Mouse (Mus musculus) cortical plate, adult 2 months (tissue): ENCODE measurements at regions not wholly inside any gene's neighbourhood (a gene's known extent, or its start where the extent isn't known, plus 50 kb on each side); places are given as distances from the start of the nearest gene placed in this dataset.

ENCODE experiments used
- CTCF ChIP-seq: fragments of 200-500 bp; IDR thresholded peaks from 2 replicates; pipeline ENCODE4 v1.5.1; 2011; ENCODE audit warnings: mild to moderate bottlenecking, control low read depth, low read length; ENCODE audit not compliant: insufficient read depth; ENCODE audit errors: extremely low read depth
- POLR2A ChIP-seq: fragments of 200-500 bp; IDR thresholded peaks from 2 replicates; pipeline ENCODE4 v1.6.1; 2011; ENCODE audit warnings: mild to moderate bottlenecking, low read length, control low read depth; ENCODE audit not compliant: insufficient read depth; ENCODE audit errors: extremely low read depth

- TF ChIP-seq CTCF (no peak), POLR2A (no peak)
These were observed 55.8 kb upstream of the 1700024P04Rik start for GRCm38 (mm10) chr13:99040171-99040570.
